Mouse (Mus musculus): ENCODE data around the gene Rin2. TPM values are rescaled to one million over a fixed set of nuclear protein-coding genes. Genes with fewer than 3 reads are reported as not detected.

Rin2 gene
- total RNA-seq, 2 experiments from 2014 or later = 24.2 to 29.3 TPM

DNA sequence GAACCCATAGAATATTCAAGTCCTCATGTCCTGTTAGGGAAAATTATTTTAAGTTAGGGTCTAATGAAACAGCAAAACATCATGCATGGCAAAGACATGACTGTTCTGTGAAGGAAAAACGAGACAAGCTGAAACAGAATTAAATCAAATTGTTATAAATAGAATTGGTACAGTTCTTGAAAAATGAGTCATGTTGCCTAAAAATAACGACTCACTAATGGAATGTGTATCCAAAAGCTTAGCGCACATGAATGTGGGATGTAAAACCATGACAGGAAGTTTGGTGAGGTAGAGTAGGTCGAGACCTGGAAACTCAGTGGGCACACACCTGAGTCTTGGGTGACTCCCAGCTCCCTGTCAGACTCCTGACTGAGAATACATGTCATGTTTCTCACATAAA lies 4.9 kb upstream of the Rin2 start:
- Histone ChIP-seq H3K27ac (no peak overlapping the region), H3K4me3 (no peak overlapping the region)
- no peak for DNase-seq (ENCODE audit: extremely low spot score in 1 of 2, low spot score in 2 of 2)
- intact Hi-C loops (cut with DNase I) = no loop called here
- no peak for TF ChIP-seq CTCF (IDR thresholded peaks at IDR 0.05)

- no peak overlapping the region for H3K27ac ChIP-seq
- peak overlapping the region; percentile 56 for H3K4me3 ChIP-seq
- TF ChIP-seq CTCF (IDR thresholded peaks at IDR 0.05) = no peak
- DNase-seq (ENCODE audit: extremely low spot score in 1 of 2, low spot score in 2 of 2) = no peak
- intact Hi-C loops (cut with DNase I) = no loop called here
Observed at GRCm38 (mm10) chr2:145674496-145675141, 396 bp upstream of the Rin2 start.

DNA sequence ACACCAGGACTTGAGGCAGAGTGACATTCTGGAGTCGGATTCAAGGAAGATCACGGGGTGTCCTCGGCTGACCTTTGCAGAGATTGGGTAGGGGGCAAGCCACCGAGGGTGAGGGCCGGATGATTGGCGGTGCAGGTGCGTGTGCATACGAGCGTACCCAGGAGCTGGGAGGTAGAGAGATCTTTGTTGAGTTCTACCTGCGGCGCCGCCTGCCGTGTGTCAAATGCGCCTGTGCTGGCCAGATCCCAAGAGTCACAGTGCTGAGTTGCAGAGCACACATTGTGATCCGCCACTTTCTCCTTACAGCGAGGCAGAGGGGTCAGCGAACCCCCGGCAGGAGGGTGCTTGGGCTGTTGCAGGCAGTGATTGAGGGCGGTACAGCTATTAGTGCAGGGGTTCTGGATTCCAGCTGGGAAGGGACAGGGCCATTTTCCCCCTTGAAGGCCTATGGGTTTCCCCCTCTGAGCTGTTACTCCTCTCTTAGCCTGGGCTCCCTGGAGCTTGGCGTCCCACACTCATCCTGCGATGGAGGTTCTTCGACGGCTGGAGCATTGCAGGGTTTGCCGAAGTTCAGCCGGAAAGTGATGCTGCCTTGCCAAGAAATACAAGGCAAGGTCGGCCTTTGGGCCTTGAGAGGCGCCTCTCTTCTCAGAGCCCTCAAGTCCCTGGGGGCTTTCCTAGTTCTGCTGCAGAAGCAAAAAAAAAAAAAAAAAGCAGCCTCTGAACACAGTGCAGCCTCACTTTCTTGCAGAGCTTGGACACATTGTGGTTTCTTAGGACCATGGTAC lies 935 bp downstream of the Rin2 start:
- TF ChIP-seq CTCF (IDR thresholded peaks at IDR 0.05) = no peak; the same call in 1 of the 2 replicates
- H3K27ac ChIP-seq = peak overlapping the region; percentile 41

GRCm38 (mm10) chr2:145676544-145676925 lies 1.5 kb downstream of the Rin2 start:
- no peak for DNase-seq (ENCODE audit: extremely low spot score in 1 of 2, low spot score in 2 of 2)
- TF ChIP-seq CTCF (IDR thresholded peaks at IDR 0.05) = no peak
- Histone ChIP-seq H3K27ac (no peak overlapping the region), H3K4me3 (no peak overlapping the region)
- intact Hi-C loops (cut with DNase I) = no loop called here

More for the DNA sequence above, 935 bp downstream of the Rin2 start:
- intact Hi-C loops (cut with DNase I) = no loop called here
- DNase-seq (ENCODE audit: extremely low spot score in 1 of 2, low spot score in 2 of 2) = peak in 1 of 2 experiments; percentile 35
- H3K4me3 ChIP-seq = peak overlapping the region; percentile 56

DNA sequence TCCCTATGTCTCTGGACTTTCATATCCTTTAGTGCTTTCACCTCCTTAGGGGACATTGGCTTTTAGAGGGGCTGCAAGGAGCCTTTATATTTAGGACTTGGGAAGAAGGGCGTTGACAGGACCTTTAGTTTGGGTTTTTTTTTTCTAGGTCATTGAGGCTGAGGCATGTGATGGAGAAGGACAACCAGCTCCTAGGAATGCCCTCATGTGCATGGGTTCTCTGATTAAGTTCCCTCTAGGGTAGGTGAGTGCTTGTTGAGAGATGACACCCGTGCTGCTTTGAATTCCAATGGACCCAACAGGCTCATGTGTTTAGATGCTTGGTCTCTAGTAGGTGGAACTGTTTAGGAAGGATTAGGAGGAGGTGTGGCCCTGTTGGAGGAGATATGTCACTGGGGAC lies 1.9 kb downstream of the Rin2 start:
- DNase-seq (ENCODE audit: extremely low spot score in 1 of 2, low spot score in 2 of 2) = no peak
- H3K27ac ChIP-seq = no peak overlapping the region
- H3K4me3 ChIP-seq = no peak overlapping the region
- TF ChIP-seq CTCF (IDR thresholded peaks at IDR 0.05) = no peak
- intact Hi-C loops (cut with DNase I) = no loop called here

- intact Hi-C loops (cut with DNase I) = no loop called here
- Histone ChIP-seq H3K27ac (no peak overlapping the region), H3K4me3 (no peak overlapping the region)
- DNase-seq (ENCODE audit: extremely low spot score in 1 of 2, low spot score in 2 of 2) = no peak
- no peak for TF ChIP-seq CTCF (IDR thresholded peaks at IDR 0.05)
Observed at GRCm38 (mm10) chr2:145680141-145680540, 5.1 kb downstream of the Rin2 start.

DNA sequence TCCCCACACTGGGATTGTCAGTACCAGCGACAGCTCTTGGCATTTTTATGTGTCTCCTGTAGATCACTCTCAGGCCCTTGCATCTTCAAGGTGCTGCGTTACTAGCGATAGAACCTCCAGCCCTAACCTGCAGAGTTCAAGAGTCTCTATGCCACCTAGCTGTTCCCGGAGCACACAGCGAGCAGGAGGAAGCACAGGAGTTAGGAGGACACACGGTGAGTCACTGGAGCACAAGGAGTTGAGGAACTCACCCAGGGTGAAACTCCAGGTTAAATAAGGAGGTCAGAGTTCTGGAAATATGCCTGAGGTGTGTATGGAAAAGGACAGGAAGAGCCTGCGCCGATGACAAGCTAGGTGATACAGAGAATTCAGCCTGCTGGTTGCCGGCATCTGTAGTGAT lies 5.7 kb downstream of the Rin2 start:
- intact Hi-C loops (cut with DNase I) = no loop called here
- H3K4me3 ChIP-seq = no peak overlapping the region
- H3K27ac ChIP-seq = no peak overlapping the region
- TF ChIP-seq CTCF (IDR thresholded peaks at IDR 0.05) = no peak
- no peak for DNase-seq (ENCODE audit: extremely low spot score in 1 of 2, low spot score in 2 of 2)

- no peak for DNase-seq (ENCODE audit: extremely low spot score in 1 of 2, low spot score in 2 of 2)
- no peak for TF ChIP-seq CTCF (IDR thresholded peaks at IDR 0.05)
- Histone ChIP-seq H3K27ac (no peak overlapping the region), H3K4me3 (no peak overlapping the region)
- intact Hi-C loops (cut with DNase I) = no loop called here
Observed at GRCm38 (mm10) chr2:145681626-145682025, 6.6 kb downstream of the Rin2 start.

GRCm38 (mm10) chr2:145682924-145683323 lies 7.9 kb downstream of the Rin2 start:
- intact Hi-C loops (cut with DNase I) = no loop called here
- H3K4me3 ChIP-seq = no peak overlapping the region
- H3K27ac ChIP-seq = no peak overlapping the region
- TF ChIP-seq CTCF (IDR thresholded peaks at IDR 0.05) = no peak
- no peak for DNase-seq (ENCODE audit: extremely low spot score in 1 of 2, low spot score in 2 of 2)

DNA sequence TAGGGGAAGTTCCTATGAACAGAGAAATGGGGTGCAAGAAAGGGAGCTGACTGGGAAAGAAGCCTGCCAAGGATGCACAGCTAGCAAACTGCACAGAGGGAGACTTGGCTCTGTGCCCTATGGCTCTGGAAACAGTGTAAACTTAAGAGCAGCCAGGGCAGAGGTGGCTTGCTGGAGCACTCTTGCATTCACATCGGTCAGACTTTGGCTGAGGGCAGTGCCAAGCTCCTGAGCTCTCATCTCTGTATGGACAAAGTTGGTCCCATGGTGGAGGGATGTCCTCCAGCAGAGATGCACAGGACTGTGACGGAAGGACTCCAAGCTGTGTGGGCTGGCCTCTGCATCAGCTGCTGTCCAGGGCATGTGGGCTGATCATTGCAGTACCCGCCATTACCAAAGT lies 8.5 kb downstream of the Rin2 start:
- intact Hi-C loops (cut with DNase I) = no loop called here
- no peak overlapping the region for H3K4me3 ChIP-seq
- H3K27ac ChIP-seq = no peak overlapping the region
- no peak for TF ChIP-seq CTCF (IDR thresholded peaks at IDR 0.05)
- no peak for DNase-seq (ENCODE audit: extremely low spot score in 1 of 2, low spot score in 2 of 2)

DNA sequence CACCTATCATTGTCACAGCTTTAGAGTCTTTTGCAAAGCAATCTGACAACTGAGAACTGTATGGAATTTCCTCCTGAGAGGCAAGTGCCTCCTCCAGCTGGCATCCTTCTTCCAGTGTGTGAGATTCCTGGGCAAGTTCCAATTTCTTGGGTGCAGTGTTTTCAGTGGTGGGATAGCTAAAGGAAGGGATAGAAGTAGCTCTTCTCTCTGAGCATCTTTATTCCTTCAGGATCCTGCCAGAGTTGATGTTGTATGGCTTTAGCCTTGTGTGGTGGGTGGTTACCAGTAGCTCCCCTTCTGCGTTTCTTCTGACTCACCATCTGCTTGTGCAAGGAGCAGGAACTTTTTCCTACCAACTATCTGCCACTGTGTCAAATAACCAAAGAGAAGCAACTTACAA lies 9.1 kb downstream of the Rin2 start:
- intact Hi-C loops (cut with DNase I) = no loop called here
- no peak overlapping the region for H3K27ac ChIP-seq
- H3K4me3 ChIP-seq = no peak overlapping the region
- TF ChIP-seq CTCF (IDR thresholded peaks at IDR 0.05) = no peak
- peak in 1 of 2 experiments; percentile 16 for DNase-seq (ENCODE audit: extremely low spot score in 1 of 2, low spot score in 2 of 2)

DNA sequence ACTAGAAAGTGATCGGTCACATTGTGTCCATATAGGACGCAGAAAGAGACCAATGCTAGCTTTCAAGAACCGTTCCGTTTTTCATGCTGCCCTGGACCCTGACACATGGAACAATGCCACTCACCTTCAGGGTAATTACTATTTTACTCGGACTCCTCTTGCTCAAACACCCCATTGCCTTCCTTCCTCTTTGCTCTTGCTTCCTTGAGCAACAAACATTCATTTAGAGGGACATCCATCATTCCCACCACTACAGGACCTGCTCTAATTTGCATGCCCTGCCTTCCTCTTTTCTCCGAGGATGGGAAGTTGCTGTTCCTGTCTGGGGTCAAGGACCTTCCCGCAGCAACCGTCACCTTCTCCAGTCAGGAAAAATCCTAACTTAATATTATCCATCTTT lies 9.9 kb downstream of the Rin2 start:
- no peak for TF ChIP-seq CTCF (IDR thresholded peaks at IDR 0.05)
- intact Hi-C loops (cut with DNase I) = no loop called here
- Histone ChIP-seq H3K27ac (no peak overlapping the region), H3K4me3 (no peak overlapping the region)
- DNase-seq (ENCODE audit: extremely low spot score in 1 of 2, low spot score in 2 of 2) = no peak

DNA sequence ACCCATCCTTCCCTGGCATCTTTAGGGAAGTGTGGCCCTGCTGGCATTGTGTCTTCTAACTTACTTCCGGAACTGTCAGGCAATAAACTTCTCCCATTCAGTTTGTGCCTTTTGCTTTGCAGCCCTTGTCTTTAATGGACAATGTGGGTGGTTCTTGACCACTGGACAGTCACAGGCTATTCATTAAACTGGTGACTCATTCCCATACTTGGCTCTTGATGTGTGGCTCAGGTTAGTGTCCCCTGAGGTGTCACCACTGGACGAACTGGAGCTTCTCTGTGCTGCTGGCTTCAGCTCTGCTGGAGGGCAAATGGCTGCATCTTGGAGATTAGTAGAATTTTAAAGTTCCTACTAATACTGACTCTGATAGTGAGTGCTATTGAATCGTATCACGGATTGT lies 11.0 kb downstream of the Rin2 start:
- Histone ChIP-seq H3K27ac (no peak overlapping the region), H3K4me3 (no peak overlapping the region)
- DNase-seq (ENCODE audit: extremely low spot score in 1 of 2, low spot score in 2 of 2) = no peak
- intact Hi-C loops (cut with DNase I) = no loop called here
- no peak for TF ChIP-seq CTCF (IDR thresholded peaks at IDR 0.05)
